Mouse (Mus musculus) lung, adult 2 months (tissue): ENCODE measurements around the gene 2310046K23Rik. TPM values are rescaled to one million over a fixed set of nuclear protein-coding genes. Genes with fewer than 3 reads are reported as not detected.
"Not testable (repeated sequence)": the region's sequence is repeated elsewhere in the genome, so short reads cannot be mapped to it uniquely, and the experiment has no call there.

Experiments used
- DNase-seq: peaks from one replicate; pipeline ENCODE4 v3.0.0; 2022
- H3K4me1 ChIP-seq: fragments of 200-500 bp; 2 replicates; pipeline ENCODE4 v1.6.1; 2011; ENCODE audit warnings: low read length; ENCODE audit not compliant: control insufficient read depth, insufficient read depth
- H3K4me3 ChIP-seq: fragments of 200-500 bp; replicated peaks from 2 replicates; pipeline ENCODE3; 2011; ENCODE audit warnings: low read depth, mild to moderate bottlenecking, control low read depth, low read length; ENCODE audit errors: extremely low read depth
- CTCF ChIP-seq: fragments of 200-500 bp; IDR thresholded peaks from 2 replicates; pipeline ENCODE4 v1.5.1; 2011; ENCODE audit warnings: mild to moderate bottlenecking, low read length, control low read depth; ENCODE audit not compliant: insufficient read depth
- POLR2A ChIP-seq: fragments of 200-500 bp; IDR thresholded peaks from 2 replicates; pipeline ENCODE4 v1.6.1; 2011; ENCODE audit warnings: low read depth, mild to moderate bottlenecking, control low read depth, low read length, borderline replicate concordance; ENCODE audit errors: extremely low read depth
- WGBS: fragments of 180-500 bp; shearing (Covaris S2); methylation state at CpG from one replicate; pipeline ENCODE4 v1.1.7; 2018; 5-methylcytosine and 5-hydroxymethylcytosine counted together
- polyA plus RNA-seq: library from polyadenylated mRNA; depleted of rRNA; stranded (reverse); fragments of >200 nt; gene quantifications from 2 replicates; pipeline ENCODE4 v1.2.3, GENCODE M21; 2012; rRNA removed

2310046K23Rik gene
- polyA plus RNA-seq, 1 experiment: 2.3 TPM

- no peak for DNase-seq
- no peaks in the 10 kb centered on the region for H3K4me1 ChIP-seq
- no peak overlapping the region for H3K4me3 ChIP-seq
- TF ChIP-seq CTCF (no peak), POLR2A (no peak)
Observed at GRCm38 (mm10) chr3:92510786-92511185, 23.5 kb downstream of the 2310046K23Rik start.

DNA sequence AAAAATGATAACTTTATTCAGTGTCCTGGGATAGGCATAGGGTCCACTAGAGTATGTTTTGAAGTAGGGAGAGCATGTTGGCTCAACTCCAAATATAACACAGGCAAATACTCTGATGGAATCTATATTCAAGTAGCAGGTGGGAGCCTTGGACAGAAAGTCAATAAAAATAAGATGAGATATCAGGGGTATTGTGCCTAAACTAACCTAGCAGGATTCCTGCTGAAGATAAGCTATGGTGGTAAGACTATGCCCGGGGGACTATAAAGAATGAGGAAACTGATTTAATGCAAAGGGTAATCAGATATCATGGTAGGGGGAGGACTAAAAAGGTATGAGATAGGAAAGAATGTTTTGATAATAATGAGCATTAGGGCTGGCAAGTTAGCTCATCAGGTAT, 26.1 kb downstream of the 2310046K23Rik start:
- no peak for TF ChIP-seq POLR2A
- no peak for TF ChIP-seq CTCF
- H3K4me3 ChIP-seq: no peak overlapping the region
- DNase-seq: no peak
- H3K4me1 ChIP-seq: no peaks in the 10 kb centered on the region
- WGBS: 71% methylated on average over 1 of the region's 1 CpGs

- no peak for DNase-seq
- no peaks in the 10 kb centered on the region for H3K4me1 ChIP-seq
- no peak overlapping the region for H3K4me3 ChIP-seq
- TF ChIP-seq CTCF (no peak), POLR2A (no peak)
Observed at GRCm38 (mm10) chr3:92503528-92503927, 30.8 kb downstream of the 2310046K23Rik start.

GRCm38 (mm10) chr3:92500393-92500792, 33.9 kb downstream of the 2310046K23Rik start, which contains the start of gene Sprr4:
Gene Sprr4 (minus strand): TSS chr3:92500493.
- no peaks in the 10 kb centered on the region for H3K4me1 ChIP-seq
- no peak within 1 kb of the TSS for H3K4me3 ChIP-seq
- 83% methylated on average over 1 of the region's 1 CpGs for WGBS

DNA sequence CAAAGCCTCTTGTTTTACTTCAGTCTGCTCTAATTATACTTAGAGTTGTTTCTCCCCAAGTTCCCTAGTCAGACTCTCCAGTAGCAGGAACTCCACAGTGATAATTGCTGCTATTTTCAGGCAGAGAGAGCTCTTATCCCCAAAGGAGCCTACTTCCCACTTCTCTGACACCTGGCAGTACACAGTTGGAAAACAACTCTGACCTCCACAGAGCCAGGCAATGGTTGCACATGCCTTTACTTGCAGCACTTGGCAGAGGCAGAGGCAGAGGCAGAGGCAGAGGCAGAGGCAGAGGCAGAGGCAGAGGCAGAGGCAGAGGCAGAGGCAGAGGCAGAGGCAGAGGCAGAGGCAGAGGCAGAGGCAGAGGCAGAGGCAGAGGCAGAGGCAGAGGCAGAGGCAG, 44.0 kb downstream of the 2310046K23Rik start:
- H3K4me3 ChIP-seq, H3K4me1 ChIP-seq, DNase-seq: not testable (repeated sequence)

More at GRCm38 (mm10) chr3:92500393-92500792, 33.9 kb downstream of the 2310046K23Rik start, which contains the start of gene Sprr4:
- no peak for TF ChIP-seq POLR2A
- TF ChIP-seq CTCF: no peak
- no peak for DNase-seq

- no peak overlapping the region for H3K4me3 ChIP-seq
- 22% methylated on average over 1 of the region's 1 CpGs for WGBS
- TF ChIP-seq CTCF (no peak), POLR2A (no peak)
- no peak for DNase-seq
- H3K4me1 ChIP-seq: no peaks in the 10 kb centered on the region
Observed at GRCm38 (mm10) chr3:92486307-92486706, 48.0 kb downstream of the 2310046K23Rik start.

DNA sequence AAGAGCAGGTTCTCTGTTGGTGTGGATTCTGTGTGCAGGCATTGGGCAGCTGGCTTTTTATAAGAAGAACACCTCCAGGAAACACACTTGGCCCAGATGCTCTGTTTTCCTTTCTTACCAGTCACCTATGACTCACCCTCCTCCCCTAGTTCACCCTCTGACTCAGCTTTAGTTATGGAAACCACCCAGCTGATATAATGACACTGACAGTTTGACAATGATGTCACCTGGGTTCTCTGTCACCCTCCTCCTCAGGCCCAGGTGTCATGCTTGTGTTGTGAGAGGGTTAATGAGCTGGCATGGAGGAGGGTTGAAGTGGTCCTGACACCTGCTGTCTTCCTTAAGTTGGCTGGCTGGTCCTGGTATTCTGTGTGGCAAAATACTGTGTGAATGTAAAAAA, 48.4 kb downstream of the 2310046K23Rik start, which contains the start of gene Sprr1a:
Gene Sprr1a (minus strand): TSS at position 33 of the 400 bp plus-strand sequence.
- DNase-seq: no peak
- no peak for TF ChIP-seq CTCF
- TF ChIP-seq POLR2A: no peak
- Histone ChIP-seq H3K4me3 (no peak within 1 kb of the TSS), H3K4me1 (no peaks in the 10 kb centered on the region)

Other genes starting within 250 kb of the 2310046K23Rik start
- gene Sprr2a3, start 249.1 kb downstream of the 2310046K23Rik start, polyA plus RNA-seq: 2.4 and 3.5 TPM in 2 replicates
- not detected in 2 replicates for gene Sprr2b, start 217.9 kb downstream of the 2310046K23Rik start, polyA plus RNA-seq
- 0.20 TPM in 1 of 2 replicates, not detected in the other for gene Sprr2d, start 195.4 kb downstream of the 2310046K23Rik start, polyA plus RNA-seq
- not detected in 2 replicates for gene Sprr2e, start 182.4 kb downstream of the 2310046K23Rik start, polyA plus RNA-seq
- gene Sprr2f, start 169.3 kb downstream of the 2310046K23Rik start, polyA plus RNA-seq: not detected in 2 replicates
- 0.46 TPM in 1 of 2 replicates, not detected in the other for gene Sprr2h, start 148.8 kb downstream of the 2310046K23Rik start, polyA plus RNA-seq
- 1.1 TPM in 1 of 2 replicates, not detected in the other for gene Sprr2i, start 126.5 kb downstream of the 2310046K23Rik start, polyA plus RNA-seq
- 6.1 TPM in 1 of 2 replicates, not detected in the other for gene Sprr2j-ps, start 116.4 kb downstream of the 2310046K23Rik start, polyA plus RNA-seq
- gene Gm9774, start 105.1 kb downstream of the 2310046K23Rik start, polyA plus RNA-seq: 5.0 and 6.3 TPM in 2 replicates
- 1.1 TPM in 1 of 2 replicates, not detected in the other for gene Sprr2k, start 101.9 kb downstream of the 2310046K23Rik start, polyA plus RNA-seq
- 48.2 TPM in 1 of 2 replicates, not detected in the other for gene Sprr1b, start 95.7 kb downstream of the 2310046K23Rik start, polyA plus RNA-seq
- 0.12 and 568 TPM in 2 replicates for gene Sprr3, start 75.8 kb downstream of the 2310046K23Rik start, polyA plus RNA-seq
- 5.1 and 220 TPM in 2 replicates for gene Sprr1a, start 48.6 kb downstream of the 2310046K23Rik start, polyA plus RNA-seq
- not detected in 2 replicates for gene Sprr4, start 34.0 kb downstream of the 2310046K23Rik start, polyA plus RNA-seq
- gene Ivl, start 39.2 kb upstream of the 2310046K23Rik start, polyA plus RNA-seq: 0.16 and 0.24 TPM in 2 replicates
- gene Smcp, start 54.5 kb upstream of the 2310046K23Rik start, polyA plus RNA-seq: 0.92 TPM in 1 of 2 replicates, not detected in the other
- 1.3 TPM in 1 of 2 replicates, not detected in the other for gene 2210017I01Rik, start 73.0 kb upstream of the 2310046K23Rik start, polyA plus RNA-seq
- gene Lce6a, start 87.1 kb upstream of the 2310046K23Rik start, polyA plus RNA-seq: not detected in 2 replicates
- gene Lce1a1, start 113.8 kb upstream of the 2310046K23Rik start, polyA plus RNA-seq: 47.3 TPM in 1 of 2 replicates, not detected in the other
- gene Lce1b, start 122.4 kb upstream of the 2310046K23Rik start, polyA plus RNA-seq: 67.0 TPM in 1 of 2 replicates, not detected in the other
- gene Lce1a2, start 135.8 kb upstream of the 2310046K23Rik start, polyA plus RNA-seq: 74.9 TPM in 1 of 2 replicates, not detected in the other
- gene Lce1c, start 144.7 kb upstream of the 2310046K23Rik start, polyA plus RNA-seq: 0.18 and 55.3 TPM in 2 replicates
- gene Lce1d, start 152.7 kb upstream of the 2310046K23Rik start, polyA plus RNA-seq: 77.1 TPM in 1 of 2 replicates, not detected in the other
- gene Lce1e, start 174.6 kb upstream of the 2310046K23Rik start, polyA plus RNA-seq: 25.3 TPM in 1 of 2 replicates, not detected in the other
- 38.2 TPM in 1 of 2 replicates, not detected in the other for gene Lce1f, start 185.8 kb upstream of the 2310046K23Rik start, polyA plus RNA-seq
- 0.34 TPM in 1 of 2 replicates, not detected in the other for gene Gm38119, start 204.6 kb upstream of the 2310046K23Rik start, polyA plus RNA-seq
- gene Lce1g, start 217.8 kb upstream of the 2310046K23Rik start, polyA plus RNA-seq: 23.0 TPM in 1 of 2 replicates, not detected in the other
- gene Lce1h, start 230.6 kb upstream of the 2310046K23Rik start, polyA plus RNA-seq: 17.7 TPM in 1 of 2 replicates, not detected in the other
- gene Lce1i, start 244.4 kb upstream of the 2310046K23Rik start, polyA plus RNA-seq: 20.2 TPM in 1 of 2 replicates, not detected in the other